Mouse (Mus musculus): ENCODE data around the gene Pbx3.

The Pbx3 gene

DNA sequence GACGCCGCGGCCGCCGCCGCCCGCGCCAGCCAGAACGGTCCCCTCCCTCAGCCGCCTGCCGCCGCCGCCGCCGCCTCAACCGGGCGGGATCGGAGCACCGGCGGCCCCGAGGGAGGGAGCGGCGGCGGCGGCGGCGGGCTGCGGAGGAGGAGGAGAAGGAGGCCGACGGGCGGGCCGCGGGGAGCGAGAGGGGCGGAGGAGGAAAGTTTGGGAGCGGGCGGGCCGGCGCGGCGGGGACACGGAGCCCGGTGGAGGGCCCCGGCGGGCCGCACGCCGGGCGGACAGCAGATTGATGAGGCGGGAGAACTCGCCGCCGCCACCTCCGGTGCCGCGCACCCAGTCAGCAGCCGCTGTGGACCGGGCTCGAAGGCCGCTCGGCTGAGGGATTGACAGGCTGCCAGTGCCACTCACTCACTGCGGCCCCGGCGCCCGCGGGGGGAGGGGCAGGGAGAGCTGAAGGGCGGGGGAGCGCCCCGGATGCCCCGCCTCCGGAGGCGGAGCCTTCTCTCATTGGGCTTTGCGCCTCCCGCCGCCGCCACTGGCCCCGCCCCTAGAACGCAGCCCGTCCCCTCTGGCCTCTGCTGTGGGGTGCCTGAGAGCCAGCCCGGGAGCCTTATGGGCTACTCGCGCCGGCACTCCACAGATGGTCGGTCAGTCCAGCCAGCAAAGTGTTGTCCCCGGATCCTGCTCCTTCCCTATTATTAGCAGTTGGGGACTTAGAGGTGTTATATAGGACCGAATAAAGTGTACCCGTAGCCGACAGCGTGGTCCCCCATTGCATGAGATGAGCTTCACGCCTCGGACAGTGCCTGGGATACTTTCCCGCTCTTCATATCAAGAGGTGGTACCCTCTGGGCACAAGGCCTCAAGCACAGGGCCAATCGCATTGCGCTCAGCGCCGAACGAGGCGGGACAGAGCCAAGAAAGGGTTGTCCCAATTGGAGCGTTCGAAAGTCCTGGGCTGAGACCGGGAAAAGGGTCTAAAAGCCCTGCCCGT is at the start of gene Pbx3:
Pbx3 (minus strand) TSS at position 838 of the 997 bp plus-strand sequence.
- peak; percentile 96 for DNase-seq (ENCODE audit: low read depth)

DNA sequence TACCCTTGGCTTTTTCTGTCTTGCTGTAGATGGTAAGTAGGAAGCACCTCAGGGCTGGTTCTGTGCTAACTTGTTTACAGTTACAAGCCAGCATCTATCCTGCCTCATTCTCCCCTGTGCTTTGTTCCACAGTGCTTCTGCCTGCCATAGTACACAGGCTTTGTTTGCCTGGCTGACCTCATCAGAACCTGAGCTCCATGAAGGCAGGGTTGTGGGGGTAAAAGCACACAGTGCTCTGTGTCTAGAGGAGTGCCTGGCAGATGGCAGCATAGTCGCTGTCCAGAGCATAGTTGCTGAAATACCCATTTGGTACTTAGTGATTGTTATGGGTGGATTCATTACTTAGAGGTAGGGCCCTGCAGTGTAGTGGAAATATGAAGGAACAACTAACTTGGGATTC is 47.3 kb upstream of the Pbx3 start:
- no peak for DNase-seq (ENCODE audit: low read depth)

DNA sequence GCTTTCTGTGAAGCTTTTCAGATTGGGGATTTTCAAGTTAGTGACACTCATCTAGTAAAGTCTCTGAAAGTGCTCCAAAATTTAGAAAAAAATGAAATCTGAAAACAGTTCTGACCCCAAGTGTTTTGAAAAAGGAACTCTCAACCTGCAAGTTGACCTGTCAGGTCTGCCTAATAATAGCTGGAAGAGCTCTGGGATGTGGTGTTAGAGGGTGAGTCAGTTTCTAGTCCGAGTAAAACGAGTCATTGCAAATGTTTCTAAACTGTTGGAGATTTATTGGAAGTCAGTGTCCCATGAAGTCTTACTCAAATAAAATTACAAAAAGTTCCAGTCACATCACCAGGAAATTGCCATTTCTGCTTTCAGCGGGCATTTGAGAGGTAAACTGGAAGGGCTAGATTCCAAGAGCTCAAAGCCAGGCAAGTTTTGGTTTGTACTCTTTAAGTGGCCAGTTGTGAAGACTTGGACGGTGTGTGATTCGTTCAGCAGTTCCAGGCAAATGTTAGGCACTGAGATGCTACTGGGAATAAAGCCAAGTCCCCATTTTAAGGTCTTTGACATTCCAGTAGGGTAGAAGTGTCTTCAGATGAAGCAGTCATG is 36.9 kb upstream of the Pbx3 start:
- no peak for DNase-seq (ENCODE audit: low read depth)

DNA sequence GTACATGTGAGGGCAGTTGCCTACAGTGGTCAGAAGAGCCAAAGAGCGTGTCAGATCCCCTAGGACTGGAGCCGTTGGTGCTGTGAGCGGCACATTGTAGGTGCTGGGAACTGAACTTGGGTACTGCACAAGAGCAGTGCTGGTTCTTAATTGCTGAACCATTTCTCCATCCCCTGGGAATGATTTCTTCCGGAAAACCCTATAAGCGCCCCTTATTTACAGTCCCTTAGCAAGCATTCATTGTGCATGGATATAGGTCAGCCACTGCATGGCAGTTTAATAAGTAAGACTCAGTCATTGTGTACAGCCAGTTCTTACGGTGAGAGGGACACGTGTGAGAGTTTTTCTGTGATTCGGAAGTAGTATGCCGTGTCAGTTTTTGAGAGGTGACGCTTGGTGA is 35.4 kb upstream of the Pbx3 start:
- DNase-seq (ENCODE audit: low read depth), result no peak

DNA sequence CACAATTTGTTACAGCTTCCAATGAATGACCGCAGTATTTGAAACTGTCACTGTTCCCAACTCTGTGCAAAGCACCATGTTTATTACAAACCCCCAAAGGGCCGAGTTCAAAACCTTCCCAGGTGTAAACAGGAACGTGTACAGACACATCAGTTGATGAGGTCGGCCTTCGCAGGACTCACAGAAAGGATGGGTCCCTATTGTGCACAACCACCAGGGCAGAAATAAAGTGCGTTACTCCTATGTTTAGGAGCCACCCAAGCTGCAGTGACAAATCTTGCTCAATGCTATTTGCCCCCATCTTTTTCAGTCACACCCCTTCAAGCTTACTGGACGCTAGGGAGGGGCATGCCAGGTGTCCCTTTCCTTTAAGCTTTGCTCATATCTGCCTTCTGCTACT is 34.7 kb upstream of the Pbx3 start:
- peak; percentile 18 for DNase-seq (ENCODE audit: low read depth)

DNA sequence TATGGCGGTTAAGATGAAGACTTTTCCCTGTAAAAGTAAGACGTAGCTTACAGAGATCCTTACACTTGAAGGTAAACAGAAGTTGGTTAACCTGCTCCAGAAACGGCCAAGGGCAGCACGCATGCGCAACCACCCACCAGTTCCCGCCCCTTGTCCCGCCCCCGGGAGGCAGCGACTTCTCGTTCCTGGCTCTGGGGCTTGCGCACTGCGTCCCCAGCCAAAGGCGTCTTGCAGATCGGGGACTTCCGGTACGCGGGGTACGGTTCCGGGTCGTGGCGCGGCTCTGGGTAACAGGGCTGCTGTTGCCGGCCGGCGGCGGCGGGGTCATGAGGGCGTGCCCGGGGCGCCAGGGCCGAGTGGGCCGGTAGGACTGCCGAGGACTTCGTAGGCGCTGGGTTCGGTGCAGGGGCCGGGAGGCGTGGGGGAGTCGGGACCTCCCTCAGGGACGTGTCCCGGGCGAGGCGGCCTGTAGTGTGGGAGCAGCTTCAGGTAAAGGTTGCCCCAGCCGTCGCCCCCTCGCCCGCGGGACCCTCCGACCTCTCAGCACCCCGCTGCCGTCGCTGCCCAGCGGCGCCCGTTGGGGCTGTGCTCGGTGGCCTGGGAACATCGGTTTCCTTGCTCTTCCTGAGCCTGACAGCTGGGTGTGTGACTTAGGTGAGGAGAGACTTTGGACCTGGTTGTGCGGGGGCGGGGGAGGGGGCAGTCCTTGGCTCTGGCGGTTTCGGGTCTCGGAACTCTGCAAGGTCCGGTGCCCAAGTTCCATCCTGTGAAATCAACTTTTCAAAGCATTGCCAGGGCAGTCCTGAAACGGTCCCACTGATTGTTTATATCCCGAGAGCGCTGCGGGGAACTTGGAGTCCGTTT is 33.9 kb upstream of the Pbx3 start, which contains the start of gene Mapkap1:
Mapkap1 (plus strand) TSS at position 171 of the 864 bp plus-strand sequence.
- DNase-seq (ENCODE audit: low read depth), result peak; percentile 98

DNA sequence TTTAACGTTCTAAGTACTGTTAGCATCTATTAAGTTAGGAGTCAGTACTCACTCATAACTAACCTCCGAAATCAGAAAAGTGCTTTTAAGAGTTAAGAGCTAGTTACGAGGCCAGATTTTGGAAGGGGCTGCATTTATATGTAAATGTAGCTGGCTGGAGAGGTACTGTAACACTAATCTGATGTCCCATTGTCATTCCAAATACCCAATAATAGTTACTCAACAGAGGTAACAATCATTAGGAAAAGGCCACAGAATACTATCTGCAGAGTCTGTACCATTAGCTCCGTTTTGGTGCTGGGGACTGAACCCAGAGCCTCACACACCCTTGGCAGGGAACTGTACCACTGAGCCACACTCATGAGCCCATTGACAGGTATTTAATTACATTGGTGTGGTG is 26.6 kb upstream of the Pbx3 start:
- no peak for DNase-seq (ENCODE audit: low read depth)

DNA sequence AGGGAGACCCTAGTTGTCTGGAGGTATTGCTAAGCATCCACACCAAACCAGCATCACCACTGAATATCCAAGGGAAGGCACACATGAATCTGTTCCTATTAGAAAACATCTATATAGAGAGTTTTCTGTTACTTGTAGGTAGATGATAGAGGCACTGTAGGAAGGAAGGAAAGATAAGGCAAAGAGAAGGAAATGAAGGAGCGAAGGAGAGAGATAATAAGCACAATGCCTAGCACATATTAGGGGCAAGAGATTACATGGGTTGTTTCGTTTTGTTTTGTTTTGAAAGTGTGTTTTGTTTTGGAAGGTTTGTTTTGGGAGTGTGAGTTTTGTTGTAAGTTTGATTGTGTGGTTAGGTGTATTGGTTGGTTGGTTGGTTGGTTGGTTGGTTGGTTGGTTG is 6.0 kb upstream of the Pbx3 start:
- no peak for DNase-seq (ENCODE audit: low read depth)

DNA sequence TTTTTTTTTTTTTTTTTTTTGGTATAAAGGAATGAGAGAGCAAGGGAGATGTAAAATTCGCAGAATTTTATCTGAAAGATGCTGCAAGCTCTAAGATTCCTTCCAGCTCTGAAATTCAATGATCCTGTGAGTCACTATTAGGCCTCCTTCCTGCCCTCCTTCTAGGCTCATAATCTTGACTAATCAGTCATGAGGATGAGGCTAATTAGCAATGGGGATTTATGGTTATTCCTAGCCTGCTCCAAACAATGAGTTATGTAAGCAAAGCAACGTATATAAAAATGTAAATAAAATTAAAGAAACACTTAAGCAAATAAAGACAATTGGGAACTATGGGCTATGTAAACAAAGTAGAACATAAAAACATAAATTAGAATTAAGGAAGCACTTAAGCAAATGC is 1.4 kb upstream of the Pbx3 start:
- no peak for DNase-seq (ENCODE audit: low read depth)

DNA sequence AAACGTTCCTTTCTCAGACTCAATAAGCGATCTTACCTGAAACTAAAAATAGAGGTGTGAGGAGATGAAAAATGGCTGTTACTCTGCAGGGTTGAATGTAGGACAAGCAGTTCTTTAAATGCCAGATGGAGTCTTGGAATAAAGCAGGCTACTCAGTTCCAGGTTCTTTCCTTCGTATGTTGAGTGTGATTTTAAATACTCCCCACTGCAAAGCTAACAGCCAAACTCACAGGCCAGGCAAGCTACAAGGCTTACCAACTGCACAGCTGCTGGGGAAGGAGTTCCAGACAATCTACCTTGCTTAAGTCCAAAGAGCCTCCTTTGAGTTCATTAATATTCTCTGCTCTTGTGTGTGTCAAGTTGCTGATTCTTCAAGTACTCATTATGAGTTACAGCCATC is 944 bp upstream of the Pbx3 start:
- peak; percentile 14 for DNase-seq (ENCODE audit: low read depth)

DNA sequence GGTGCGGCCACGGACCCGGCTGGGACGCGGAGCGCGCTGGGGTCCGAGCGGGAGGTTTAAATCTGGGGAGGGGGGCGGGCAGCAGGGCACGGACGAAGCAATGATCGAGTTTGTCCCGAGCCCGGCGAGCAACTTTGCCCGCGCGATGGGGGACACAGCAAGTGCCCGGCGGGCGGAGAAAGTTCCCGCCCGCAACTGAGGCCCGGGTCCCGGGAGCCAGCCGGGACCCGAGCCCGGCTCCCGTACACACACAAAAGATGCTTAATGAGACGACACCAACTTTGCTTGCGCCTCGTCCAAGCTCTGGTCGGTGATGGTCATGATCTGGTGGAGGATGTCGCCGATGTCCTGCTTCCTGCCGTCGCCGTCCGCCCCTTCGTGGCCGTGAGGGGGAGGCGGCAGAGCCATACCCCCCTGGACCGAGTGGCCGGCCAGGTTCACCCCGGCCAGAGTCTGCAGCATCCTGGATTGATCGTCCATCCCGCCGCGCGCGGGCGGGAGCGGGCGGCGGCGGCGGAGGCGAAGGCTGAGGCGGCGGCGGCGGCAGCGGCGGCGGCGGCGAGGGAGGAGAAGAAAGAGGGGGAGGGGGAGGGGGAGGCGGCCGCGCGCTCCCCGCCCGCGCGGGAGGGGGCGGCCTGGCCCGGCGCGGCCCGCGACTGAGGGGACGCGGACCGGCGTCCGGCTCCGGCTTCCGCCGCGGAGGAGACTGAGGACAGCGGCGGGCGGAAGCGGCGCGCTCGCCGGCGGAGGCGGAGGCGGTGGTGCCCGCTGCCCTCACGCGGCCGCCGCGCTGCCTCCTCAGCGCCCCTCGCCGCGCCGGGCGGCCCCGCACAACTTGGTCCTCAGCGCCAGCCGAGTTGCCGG is 1.3 kb downstream of the Pbx3 start:
- peak; percentile 66 for DNase-seq (ENCODE audit: low read depth)

DNA sequence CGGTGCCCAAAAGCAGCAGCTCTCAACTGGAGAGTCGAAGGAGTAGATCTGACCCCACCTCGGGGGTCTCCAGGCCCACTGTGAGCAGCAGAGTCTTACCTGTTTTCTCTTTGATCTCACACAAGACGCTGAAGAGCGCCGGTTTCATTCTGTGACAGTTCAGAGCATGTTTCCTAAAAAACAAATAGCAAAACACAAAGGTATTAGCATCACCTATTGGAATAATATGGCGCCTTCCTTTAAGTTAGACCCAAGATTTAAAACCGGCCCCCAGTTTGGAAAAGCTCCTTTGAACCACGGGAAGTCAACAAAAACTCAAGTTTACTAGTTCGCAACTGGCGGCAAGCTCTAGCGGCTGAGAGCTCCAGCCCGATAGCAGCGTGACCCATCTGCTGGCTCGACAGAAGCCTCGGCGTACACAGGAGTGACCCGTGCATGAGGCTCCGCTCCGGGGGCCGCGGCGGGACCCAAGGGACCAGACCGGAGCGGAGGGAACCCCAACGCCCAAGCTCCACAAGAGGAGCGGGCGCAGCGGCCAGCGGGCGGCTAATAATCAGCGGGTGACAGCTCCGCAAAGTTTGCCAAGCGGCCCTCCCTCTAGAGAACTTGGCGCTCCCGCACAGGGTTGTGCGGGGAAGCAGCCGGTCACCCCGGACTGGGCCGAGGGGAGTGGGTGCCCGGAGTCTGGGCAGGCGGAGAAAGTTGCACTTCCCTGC is 2.1 kb downstream of the Pbx3 start:
- peak; percentile 50 for DNase-seq (ENCODE audit: low read depth)

DNA sequence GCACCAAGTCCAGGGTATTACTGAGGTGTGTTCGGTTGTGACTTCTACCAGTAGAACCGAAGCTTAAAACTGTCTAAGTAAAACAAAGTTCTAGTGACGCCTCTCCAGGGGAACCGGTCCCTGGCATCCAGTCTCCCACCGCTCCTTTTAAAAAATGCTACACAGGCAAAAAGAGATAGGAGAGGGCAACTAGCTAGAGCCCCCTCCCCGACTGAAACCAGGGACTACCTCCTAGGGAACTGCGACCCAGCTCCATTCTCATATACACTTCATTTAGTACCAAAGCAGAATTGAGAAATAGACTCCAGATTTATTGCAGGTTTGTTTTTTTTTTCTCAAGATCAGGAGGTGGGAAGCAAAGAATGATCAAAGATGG is 2.6 kb downstream of the Pbx3 start:
- no peak for DNase-seq (ENCODE audit: low read depth)

DNA sequence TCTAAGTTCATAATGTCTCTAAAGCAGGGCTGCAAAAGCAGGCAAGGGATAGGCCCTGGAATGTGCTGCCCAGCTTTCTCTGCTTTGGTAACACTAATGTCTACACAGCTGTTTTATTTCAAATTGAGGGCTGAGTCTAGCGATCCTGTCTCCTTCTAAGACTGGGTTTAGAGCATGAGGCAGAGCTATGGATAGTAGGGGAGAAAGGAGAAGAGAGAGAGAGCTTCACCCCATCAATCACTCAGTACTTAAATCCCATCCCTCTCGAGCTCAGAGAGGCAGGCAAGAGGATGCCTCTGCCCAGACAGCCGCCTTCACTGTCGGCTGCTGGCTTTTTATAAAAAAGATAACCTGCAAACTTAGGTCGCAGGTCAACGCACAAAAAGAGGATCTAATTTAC is 4.5 kb downstream of the Pbx3 start:
- DNase-seq (ENCODE audit: low read depth), result no peak

DNA sequence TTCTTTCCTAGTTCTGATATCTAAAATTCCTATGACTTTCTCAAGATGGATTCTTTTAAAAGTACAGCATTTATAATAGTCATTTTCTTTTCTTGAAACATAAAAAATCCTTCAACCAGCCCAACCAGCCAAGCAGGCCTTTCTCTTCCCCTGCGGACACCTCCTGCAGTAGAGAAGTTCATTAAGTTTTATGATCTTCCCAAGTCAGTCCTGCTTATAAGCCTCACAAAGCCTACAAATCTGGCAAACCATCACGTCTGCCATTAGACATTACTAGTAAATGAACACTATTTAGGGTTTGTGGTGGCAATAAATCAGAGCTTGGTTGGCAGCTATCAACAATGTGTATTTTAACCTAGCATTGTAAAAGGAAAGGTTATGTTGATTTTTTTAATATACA is 5.9 kb downstream of the Pbx3 start:
- no peak for DNase-seq (ENCODE audit: low read depth)

DNA sequence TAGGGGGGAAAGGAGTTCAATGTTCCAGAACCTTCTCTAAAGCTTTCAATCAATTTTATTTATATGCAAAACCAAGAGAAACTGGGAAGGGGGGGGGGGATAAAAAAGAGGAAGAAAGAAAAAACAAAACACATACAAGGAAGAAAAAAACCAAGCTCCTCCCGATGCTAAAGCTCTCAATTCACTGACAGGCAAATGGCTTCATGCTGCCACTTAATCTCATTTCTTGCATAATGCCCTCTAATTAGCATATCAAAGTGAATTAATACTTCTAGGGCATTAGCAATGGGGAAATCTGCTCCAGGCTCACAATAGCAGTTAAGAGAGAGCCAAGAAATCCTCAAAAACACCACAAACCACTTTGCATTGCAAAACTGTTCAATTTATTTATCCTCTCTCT is 9.3 kb downstream of the Pbx3 start:
- no peak for DNase-seq (ENCODE audit: low read depth)

DNA sequence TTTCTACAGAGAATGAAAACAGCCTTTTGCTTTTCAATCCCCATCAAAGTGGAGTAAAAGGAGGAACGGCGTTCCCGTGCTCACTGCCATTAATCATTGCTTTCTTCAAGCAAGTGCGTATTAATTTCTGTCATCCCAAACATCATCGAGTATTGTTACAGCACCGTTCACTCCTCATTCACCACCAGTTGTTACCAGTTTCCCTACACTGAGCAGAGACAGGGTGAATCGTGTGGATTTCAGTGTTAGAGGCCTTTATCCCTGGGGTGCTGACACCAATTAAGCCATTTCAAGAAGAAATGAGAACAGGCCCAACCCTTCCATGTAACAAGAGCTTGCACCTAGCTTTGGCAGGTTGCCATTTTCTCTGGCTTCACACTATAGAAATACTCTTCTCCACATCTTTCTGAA is 17.1 kb downstream of the Pbx3 start:
- DNase-seq (ENCODE audit: low read depth), result no peak

DNA sequence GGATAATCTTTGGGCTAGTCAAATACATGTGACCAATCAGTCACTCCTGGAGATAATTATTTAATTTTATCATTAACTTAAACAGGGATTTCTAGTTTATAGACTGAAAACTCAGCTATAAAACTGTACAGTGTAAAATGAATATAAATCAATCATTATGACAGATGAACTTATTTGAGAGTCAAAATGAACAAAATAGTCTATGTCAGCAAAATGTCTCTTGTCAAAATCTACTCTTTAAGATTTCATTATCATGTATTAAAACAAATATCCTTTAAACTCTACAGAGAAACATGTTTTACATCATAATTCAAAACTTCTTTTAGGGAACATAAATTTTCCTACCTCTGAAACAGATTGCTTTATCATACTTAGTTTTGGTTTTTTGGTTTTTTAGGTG is 20.9 kb downstream of the Pbx3 start:
- no peak for DNase-seq (ENCODE audit: low read depth)

DNA sequence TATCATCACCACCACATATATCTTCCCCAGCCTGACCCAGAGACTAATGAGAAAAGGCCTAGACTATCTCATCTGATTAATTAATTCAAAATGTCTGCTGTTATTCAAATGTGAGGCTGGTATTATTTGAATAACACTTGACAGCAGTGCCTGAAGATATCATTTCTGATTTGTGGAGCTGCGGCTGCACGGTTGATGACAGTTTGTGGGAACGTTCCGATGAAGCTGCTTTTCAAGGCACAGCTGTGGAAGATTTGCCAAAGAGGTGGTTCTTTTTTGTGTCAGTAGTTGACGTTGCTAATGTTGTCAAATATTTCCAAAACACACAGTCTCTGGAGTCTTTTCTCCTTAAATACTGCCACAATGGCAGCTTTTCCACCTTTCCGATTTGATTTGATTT is 25.8 kb downstream of the Pbx3 start:
- DNase-seq (ENCODE audit: low read depth), result no peak

DNA sequence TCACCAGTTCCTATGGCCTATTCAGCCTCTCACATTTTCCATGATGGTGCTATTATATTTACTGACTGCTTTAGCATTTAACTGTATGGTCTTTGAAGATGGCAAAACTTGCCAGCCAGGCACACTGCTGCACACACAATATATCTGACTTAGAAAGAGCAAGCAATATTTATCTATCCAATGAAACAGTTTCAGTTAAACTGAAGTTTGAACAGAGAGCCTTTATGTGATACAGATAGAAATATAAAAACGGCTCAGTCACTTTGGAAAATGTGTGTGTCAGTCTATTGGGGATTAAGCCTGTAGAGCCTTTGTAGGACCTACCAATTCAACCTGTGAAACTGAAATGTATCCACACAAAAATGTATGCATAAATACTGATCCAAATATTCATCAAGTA is 74.3 kb downstream of the Pbx3 start:
- DNase-seq (ENCODE audit: low read depth), result no peak

DNA sequence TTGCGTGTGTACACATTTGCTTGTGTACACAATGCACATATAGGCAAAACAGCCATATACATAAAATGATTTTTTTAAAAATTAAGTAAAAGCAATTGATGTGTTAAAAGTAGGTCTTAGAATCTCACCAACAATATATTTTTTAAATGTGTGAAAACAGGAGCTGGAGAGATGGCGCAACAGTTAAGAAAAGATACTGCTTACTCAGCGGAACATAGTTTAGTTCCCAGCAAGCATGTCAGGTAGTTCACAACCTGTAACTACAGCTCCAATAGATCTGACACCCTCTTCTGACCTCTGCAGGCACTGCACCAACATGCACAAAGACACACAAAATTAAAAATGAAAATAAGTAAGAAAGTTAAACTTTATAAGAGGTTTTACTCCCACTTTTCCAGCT is 74.7 kb downstream of the Pbx3 start:
- no peak for DNase-seq (ENCODE audit: low read depth)

Data from induced T-regulatory cell, adult 2 months (primary cell).